Mouse (Mus musculus): ENCODE data around the gene Gm3854.

GRCm38 (mm10) chr7:6388971-6389370 lies 45.4 kb downstream of the Gm3854 start:
- TF ChIP-seq POLR2A (IDR thresholded peaks at IDR 0.05; ENCODE audit: insufficient read depth, low read depth, low read length) = no peak
- TF ChIP-seq CTCF (IDR thresholded peaks at IDR 0.05; ENCODE audit: insufficient read depth, low read depth, low read length) = no peak
